Comparison of ENCODE assay signal across 1 mouse cellular context in the genomic region with DNA sequence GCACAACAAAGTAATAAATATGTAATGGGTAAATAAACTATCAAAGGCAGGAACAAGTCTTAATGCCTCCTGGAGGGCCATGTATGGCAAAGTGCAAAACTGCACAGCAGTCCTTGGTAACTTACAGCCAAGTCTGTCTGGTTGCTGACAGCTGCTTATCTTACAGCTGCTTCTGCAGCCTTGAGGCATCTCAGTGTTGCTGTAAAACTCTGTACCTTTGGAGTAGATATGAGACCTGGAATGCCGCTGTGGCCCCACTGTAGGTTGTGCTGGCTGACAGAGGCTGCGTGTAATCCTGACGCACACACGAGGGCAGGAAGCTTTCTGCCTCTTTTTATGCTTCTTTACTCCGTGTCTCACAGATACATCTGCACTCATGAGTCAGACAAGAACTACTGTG.
TF ChIP-seq lines count a peak whose summit lies in the region.

No protein-coding gene starts in this region.

TF ChIP-seq in MEL, 35 proteins besides CTCF, POLR2A, EP300 and RAD21 (continued from another document):
- TF ChIP-seq MXI1 (IDR thresholded peaks at IDR 0.05; ENCODE audit: low read depth, low read length) (peak; percentile 36; the same call in 1 of the 2 replicates), ZNF384 (IDR thresholded peaks at IDR 0.05; ENCODE audit: low read depth, low read length) (no peak), TAL1 (IDR thresholded peaks at IDR 0.05; ENCODE audit: low read length) (peak; percentile 58), ETS1 (IDR thresholded peaks at IDR 0.05; ENCODE audit: low read depth, low read length) (peak; percentile 54)
